Mouse (Mus musculus): Measurements from ENCODE around the gene Dlx2. TPM values are rescaled to one million over a fixed set of nuclear protein-coding genes. Genes with fewer than 3 reads are reported as not detected.
A peak's percentile ranks its signal among the peaks of the same experiment; 100 is the strongest.

The Dlx2 gene
- not detected in 2 replicates for polyA plus RNA-seq (2015; fragmentation: Nextera tagmentation; extraction: Ambion mirVana)

DNA sequence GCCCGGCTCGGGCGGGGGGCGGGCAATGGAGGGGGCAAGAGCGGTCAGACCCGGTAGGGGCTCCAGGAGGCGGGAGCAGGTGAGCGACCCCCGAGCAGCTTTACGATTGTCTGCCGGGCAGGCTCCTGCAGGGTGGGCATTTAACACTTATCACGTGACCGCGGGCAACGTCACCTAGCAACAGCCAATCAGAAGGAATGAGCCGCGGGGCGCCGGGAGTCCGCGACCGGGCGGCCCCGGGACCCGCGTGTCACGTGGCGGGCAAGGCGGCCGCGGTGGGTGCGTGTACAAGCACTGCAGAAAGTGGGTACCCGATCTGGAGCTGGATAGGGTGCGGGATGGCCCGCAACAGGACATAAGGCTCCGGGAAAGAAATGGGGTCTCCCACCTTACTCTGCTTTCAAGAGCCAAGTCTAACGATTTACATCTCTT is at the start of gene Dlx2:
TSS of gene Dlx2 (minus strand) at position 115 of the 432 bp plus-strand sequence.
- DNase-seq, result no peak
- Histone ChIP-seq H3K27ac (ENCODE audit: low read depth) (no peak within 1 kb of the TSS), H3K4me3 (ENCODE audit: low read depth, low read length) (peak within 1 kb of the TSS; percentile 47), H3K4me2 (ENCODE audit: low read depth, low read length) (peak within 1 kb of the TSS; percentile 72), H3K4me1 (ENCODE audit: insufficient read depth) (peaks cover 18% of the 10 kb centered on the region), H3K9me3 (ENCODE audit: low read length) (no peaks in the 10 kb centered on the region), H3K36me3 (replicated peaks; ENCODE audit: insufficient read depth, low read length) (no peaks in the 10 kb centered on the region), H3K27me3 (ENCODE audit: insufficient read depth, low read length) (peaks cover 92% of the 10 kb centered on the region), H3K9ac (replicated peaks) (no peak within 1 kb of the TSS)
- TF ChIP-seq EP300 (IDR thresholded peaks at IDR 0.05; ENCODE audit: low read depth) (no peak), CTCF (IDR thresholded peaks at IDR 0.05; ENCODE audit: low read depth) (no peak)
- ATAC-seq, result no peak
- WGBS (ENCODE audit: insufficient replicate concordance), result 2% methylated on average over 37 of the region's 37 CpGs

DNA sequence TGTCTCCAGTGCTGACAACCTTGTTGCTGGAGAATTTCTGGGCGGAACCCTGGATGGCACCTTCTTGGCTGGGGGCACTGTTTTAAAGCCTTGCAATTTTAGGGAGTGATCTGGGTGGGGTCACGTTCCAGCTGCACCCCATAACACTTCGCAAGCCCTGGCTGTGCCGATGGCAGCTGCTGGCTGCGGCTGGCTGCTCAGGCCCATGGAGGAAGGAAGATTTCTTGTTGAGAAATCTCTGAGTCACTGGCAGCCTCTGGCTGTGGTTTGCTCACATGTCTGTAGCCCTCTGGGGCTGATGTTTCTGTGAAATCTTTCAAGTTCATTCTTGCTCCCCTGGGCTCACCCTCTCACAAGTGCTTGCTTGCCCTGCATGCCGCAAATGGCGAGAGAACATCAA is 47.9 kb upstream of the Dlx2 start:
- H3K27ac ChIP-seq (ENCODE audit: low read depth), result no peak overlapping the region
- no peak overlapping the region for H3K4me3 ChIP-seq (ENCODE audit: low read depth, low read length)
- no peaks in the 10 kb centered on the region; the same call in 1 of the 2 replicates for H3K27me3 ChIP-seq (ENCODE audit: insufficient read depth, low read length)
- no peaks in the 10 kb centered on the region for H3K4me1 ChIP-seq (ENCODE audit: insufficient read depth)
- no peaks in the 10 kb centered on the region for H3K36me3 ChIP-seq (replicated peaks; ENCODE audit: insufficient read depth, low read length)
- H3K9ac ChIP-seq (replicated peaks), result no peak overlapping the region
- DNase-seq (peak; percentile 29), ATAC-seq (no peak)
- WGBS (ENCODE audit: insufficient replicate concordance), result 32% methylated on average over 7 of the region's 7 CpGs
- no peak overlapping the region for H3K4me2 ChIP-seq (ENCODE audit: low read depth, low read length)
- no peaks in the 10 kb centered on the region for H3K9me3 ChIP-seq (ENCODE audit: low read length)
- TF ChIP-seq EP300 (IDR thresholded peaks at IDR 0.05; ENCODE audit: low read depth), result no peak
- TF ChIP-seq CTCF (IDR thresholded peaks at IDR 0.05; ENCODE audit: low read depth), result no peak

DNA sequence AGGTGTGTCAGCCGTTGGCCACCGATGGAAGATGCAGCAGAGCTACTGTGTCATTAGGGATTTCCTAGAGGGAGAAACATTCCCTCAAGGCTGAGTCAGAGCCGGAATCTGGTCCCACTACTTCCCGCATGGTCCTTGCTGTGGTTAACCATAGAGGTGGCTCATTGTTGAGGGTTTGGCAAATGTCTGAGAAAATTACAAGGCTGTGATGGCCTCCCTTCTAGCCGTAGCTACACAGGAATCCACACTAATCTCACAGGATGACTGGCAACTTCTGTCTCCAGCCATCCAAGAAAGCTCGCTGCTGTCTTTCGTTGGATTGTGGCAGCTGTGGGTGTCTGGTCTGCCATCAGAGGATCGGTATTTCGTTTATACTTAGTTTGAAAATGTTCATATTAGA is 42.6 kb upstream of the Dlx2 start:
- DNase-seq, result no peak
- Histone ChIP-seq H3K36me3 (replicated peaks; ENCODE audit: insufficient read depth, low read length) (no peaks in the 10 kb centered on the region), H3K27ac (ENCODE audit: low read depth) (no peak overlapping the region), H3K4me3 (ENCODE audit: low read depth, low read length) (no peak overlapping the region), H3K9ac (replicated peaks) (no peak overlapping the region), H3K9me3 (ENCODE audit: low read length) (no peaks in the 10 kb centered on the region), H3K4me2 (ENCODE audit: low read depth, low read length) (no peak overlapping the region), H3K4me1 (ENCODE audit: insufficient read depth) (no peaks in the 10 kb centered on the region), H3K27me3 (ENCODE audit: insufficient read depth, low read length) (no peaks in the 10 kb centered on the region)
- ATAC-seq, result no peak
- 73% methylated on average over 9 of the region's 9 CpGs for WGBS (ENCODE audit: insufficient replicate concordance)
- TF ChIP-seq CTCF (IDR thresholded peaks at IDR 0.05; ENCODE audit: low read depth) (no peak), EP300 (IDR thresholded peaks at IDR 0.05; ENCODE audit: low read depth) (no peak)

DNA sequence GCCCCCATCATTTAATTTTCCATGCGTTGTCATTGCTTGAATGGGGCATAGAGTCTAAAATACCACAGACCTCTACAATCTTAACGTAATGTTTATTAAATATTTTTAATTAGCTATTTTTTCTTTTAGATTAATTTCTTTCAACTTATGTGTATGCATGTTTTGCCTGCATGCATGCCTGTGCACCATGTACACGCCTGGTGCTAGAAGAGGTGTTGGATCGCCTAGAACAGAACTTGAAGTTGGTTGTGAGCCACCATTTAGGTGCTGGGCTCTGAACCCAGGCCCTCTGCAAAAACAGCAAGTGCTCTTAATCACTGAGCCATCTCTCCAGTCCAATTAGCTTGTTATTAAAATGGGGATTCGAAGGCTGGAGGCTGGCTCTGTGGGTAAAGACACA is 34.9 kb upstream of the Dlx2 start:
- 0 out of 2 replicates have a peak, but pooled peaks cover 2% of the 10 kb centered on the region for H3K4me1 ChIP-seq (ENCODE audit: insufficient read depth)
- 50% methylated on average over 5 of the region's 5 CpGs for WGBS (ENCODE audit: insufficient replicate concordance)
- H3K27ac ChIP-seq (ENCODE audit: low read depth), result no peak overlapping the region
- H3K27me3 ChIP-seq (ENCODE audit: insufficient read depth, low read length), result peaks cover 10% of the 10 kb centered on the region; the same call in 1 of the 2 replicates
- peak overlapping the region; percentile 47; the same call in 1 of the 2 replicates for H3K4me3 ChIP-seq (ENCODE audit: low read depth, low read length)
- no peaks in the 10 kb centered on the region for H3K36me3 ChIP-seq (replicated peaks; ENCODE audit: insufficient read depth, low read length)
- no peak overlapping the region for H3K9ac ChIP-seq (replicated peaks)
- no peak for TF ChIP-seq CTCF (IDR thresholded peaks at IDR 0.05; ENCODE audit: low read depth)
- TF ChIP-seq EP300 (IDR thresholded peaks at IDR 0.05; ENCODE audit: low read depth), result no peak
- 0 out of 2 replicates have a peak, but pooled peaks cover 3% of the 10 kb centered on the region for H3K9me3 ChIP-seq (ENCODE audit: low read length)
- ATAC-seq (no peak), DNase-seq (no peak)
- H3K4me2 ChIP-seq (ENCODE audit: low read depth, low read length), result peak overlapping the region; percentile 76

DNA sequence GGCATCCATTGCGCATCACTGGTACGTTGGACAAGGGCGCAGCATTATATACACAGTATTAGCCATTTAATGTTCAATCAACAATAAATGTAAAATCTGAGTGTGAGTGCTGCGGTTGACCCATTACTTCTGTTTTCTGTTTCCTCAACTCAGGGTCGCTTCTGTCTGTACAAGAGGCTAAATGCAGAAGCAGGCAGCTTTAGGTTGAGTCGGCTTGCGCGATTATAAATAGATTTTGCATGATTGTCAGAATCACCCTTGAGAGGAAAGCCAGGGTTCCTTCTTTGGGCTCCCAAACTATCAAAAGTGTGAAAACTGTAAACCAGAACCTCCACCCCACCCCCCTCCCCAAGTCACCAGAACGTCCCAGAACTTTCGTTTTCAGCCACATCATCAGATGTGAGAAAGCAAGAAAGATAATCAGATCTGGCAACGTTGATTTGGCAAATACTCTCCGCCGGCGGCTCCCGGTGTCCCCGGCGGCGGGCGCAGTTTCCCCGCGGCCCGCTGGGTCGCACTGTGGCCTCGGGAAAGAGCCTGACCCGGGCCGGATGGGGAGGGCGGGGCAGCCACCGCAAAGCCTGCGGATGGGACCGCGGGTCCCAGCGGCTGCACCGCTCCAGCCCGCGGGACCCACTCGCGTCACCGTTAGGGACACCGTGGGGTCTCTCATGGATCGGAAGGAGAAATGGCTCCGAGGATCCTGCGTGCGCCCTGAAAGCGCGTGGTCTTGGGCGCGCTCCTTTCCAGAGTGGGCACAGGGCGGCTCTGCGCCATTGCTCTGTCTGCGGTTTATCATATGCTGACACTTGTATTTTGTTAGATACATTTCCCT is 34.3 kb upstream of the Dlx2 start:
- H3K9ac ChIP-seq (replicated peaks), result peak overlapping the region; percentile 12; the same call in 1 of the 2 replicates
- no peaks in the 10 kb centered on the region for H3K36me3 ChIP-seq (replicated peaks; ENCODE audit: insufficient read depth, low read length)
- DNase-seq, result peak; percentile 69
- 0 out of 2 replicates have a peak, but pooled peaks cover 2% of the 10 kb centered on the region for H3K4me1 ChIP-seq (ENCODE audit: insufficient read depth)
- H3K9me3 ChIP-seq (ENCODE audit: low read length), result 0 out of 2 replicates have a peak, but pooled peaks cover 3% of the 10 kb centered on the region
- peak overlapping the region; percentile 76 for H3K4me2 ChIP-seq (ENCODE audit: low read depth, low read length)
- peak; percentile 61 for TF ChIP-seq CTCF (IDR thresholded peaks at IDR 0.05; ENCODE audit: low read depth)
- TF ChIP-seq EP300 (IDR thresholded peaks at IDR 0.05; ENCODE audit: low read depth), result no peak
- H3K4me3 ChIP-seq (ENCODE audit: low read depth, low read length), result peak overlapping the region; percentile 47
- WGBS (ENCODE audit: insufficient replicate concordance), result 6% methylated on average over 50 of the region's 50 CpGs
- H3K27ac ChIP-seq (ENCODE audit: low read depth), result no peak overlapping the region
- peaks cover 10% of the 10 kb centered on the region; the same call in 1 of the 2 replicates for H3K27me3 ChIP-seq (ENCODE audit: insufficient read depth, low read length)
- ATAC-seq, result peak; percentile 47

DNA sequence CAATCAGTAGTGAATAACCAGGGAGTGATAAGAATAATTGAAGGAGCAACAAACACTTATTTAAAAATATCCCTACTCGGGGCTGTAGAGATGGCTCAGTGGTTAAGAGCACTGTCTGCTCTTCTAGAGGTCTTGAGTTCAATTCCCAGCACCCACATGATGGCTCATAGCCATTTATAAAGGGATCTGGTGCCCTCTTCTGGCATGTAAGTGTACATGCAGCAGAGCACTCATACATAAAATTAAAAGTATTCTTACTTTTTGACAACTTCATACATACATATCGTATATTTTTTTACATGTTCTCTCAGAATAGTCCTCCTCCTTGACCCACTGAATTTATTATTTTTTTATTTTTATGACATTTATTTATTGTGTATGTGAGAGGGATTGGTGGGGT is 30.5 kb upstream of the Dlx2 start:
- H3K4me2 ChIP-seq (ENCODE audit: low read depth, low read length), result no peak overlapping the region
- no peak overlapping the region for H3K27ac ChIP-seq (ENCODE audit: low read depth)
- no peak overlapping the region for H3K4me3 ChIP-seq (ENCODE audit: low read depth, low read length)
- 82% methylated on average over 2 of the region's 2 CpGs for WGBS (ENCODE audit: insufficient replicate concordance)
- 0 out of 2 replicates have a peak, but pooled peaks cover 2% of the 10 kb centered on the region for H3K4me1 ChIP-seq (ENCODE audit: insufficient read depth)
- H3K36me3 ChIP-seq (replicated peaks; ENCODE audit: insufficient read depth, low read length), result no peaks in the 10 kb centered on the region
- no peak overlapping the region for H3K9ac ChIP-seq (replicated peaks)
- no peak for ATAC-seq
- TF ChIP-seq EP300 (IDR thresholded peaks at IDR 0.05; ENCODE audit: low read depth), result no peak
- TF ChIP-seq CTCF (IDR thresholded peaks at IDR 0.05; ENCODE audit: low read depth), result 0 out of 2 replicates have a peak, but pooled peaks have one; percentile 9
- 0 out of 2 replicates have a peak, but pooled peaks cover 3% of the 10 kb centered on the region for H3K9me3 ChIP-seq (ENCODE audit: low read length)
- H3K27me3 ChIP-seq (ENCODE audit: insufficient read depth, low read length), result peaks cover 9% of the 10 kb centered on the region; the same call in 1 of the 2 replicates
- no peak for DNase-seq
